ENCODE assay signal across 7 mouse cellular contexts in genomic region chr16:31003592-31004320, GRCm38 (mm10).
DNase-seq lines count a peak whose midpoint lies in the region; ATAC-seq and TF ChIP-seq lines count a peak whose summit lies in the region.
"Not testable (repeated sequence)": the region's sequence is repeated elsewhere in the genome, so short reads cannot be mapped to it uniquely, and the experiment has no call there.

No protein-coding gene starts in this region.

- not testable (repeated sequence) for H3K9ac ChIP-seq in forebrain, embryonic 15.5 days (replicated peaks); limb, embryonic 14.5 days (ENCODE audit: low read depth, low read length, severe bottlenecking)

- TF ChIP-seq POLR2A in limb, embryonic 14.5 days (IDR thresholded peaks at IDR 0.05; ENCODE audit: borderline replicate concordance, extremely low read depth, insufficient read depth, insufficient read length): not testable (repeated sequence)

- not testable (repeated sequence) for H3K27me3 ChIP-seq in forebrain, embryonic 15.5 days; limb, embryonic 14.5 days (ENCODE audit: control insufficient read depth, insufficient read depth, low read length)

- H3K4me1 ChIP-seq in forebrain, embryonic 15.5 days: peaks cover 33% of the 10 kb centered on the region
- H3K4me1 ChIP-seq in limb, embryonic 14.5 days (ENCODE audit: control insufficient read depth, insufficient read depth, low read length): peaks cover 20% of the 10 kb centered on the region

- not testable (repeated sequence) for H3K9me3 ChIP-seq in forebrain, embryonic 15.5 days; limb, embryonic 14.5 days (ENCODE audit: control insufficient read depth, low read length)

- H3K36me3 ChIP-seq in forebrain, embryonic 15.5 days; limb, embryonic 14.5 days (ENCODE audit: control insufficient read depth, insufficient read depth, low read length): not testable (repeated sequence)

- intact Hi-C loops in heart, postnatal 10 days (cut with DNase I): not testable (repeated sequence)

- 11% methylated on average over 10 of the region's 10 CpGs for WGBS in forebrain, embryonic 15.5 days
- WGBS in limb, embryonic 14.5 days: 7% methylated on average over 8 of the region's 10 CpGs

- peak overlapping the region; percentile 34; the same call in 1 of the 2 replicates for H3K27ac ChIP-seq in forebrain, embryonic 15.5 days (replicated peaks)
- 0 out of 2 replicates have a peak overlapping the region, but pooled peaks have one; percentile 34 for H3K27ac ChIP-seq in limb, embryonic 14.5 days (replicated peaks; ENCODE audit: low read depth, low read length)

- 0 out of 2 replicates have a peak, but pooled peaks have one; percentile 23 for ATAC-seq in forebrain, embryonic 15.5 days (replicated peaks)
- peak; percentile 77 for ATAC-seq in limb, embryonic 14.5 days (ENCODE audit: low FRiP score, low read depth)

- H3K4me2 ChIP-seq in forebrain, embryonic 15.5 days (replicated peaks): peak overlapping the region; percentile 25
- peak overlapping the region; percentile 24; the same call in 1 of the 2 replicates for H3K4me2 ChIP-seq in limb, embryonic 14.5 days (replicated peaks; ENCODE audit: low read depth, low read length, severe bottlenecking)

- H3K4me3 ChIP-seq in forebrain, embryonic 15.5 days; limb, embryonic 14.5 days (replicated peaks; ENCODE audit: low read length): not testable (repeated sequence)

- DNase-seq in adrenal gland, postnatal 36 days: peak; percentile 57 to 60
- DNase-seq in heart, postnatal 10 days: peak; percentile 73 to 76
- DNase-seq in kidney, adult 18-20 months: peak; percentile 65
- DNase-seq in limb, embryonic 14.5 days (ENCODE audit: low spot score): peak; percentile 71
- peak; percentile 58 to 61 for DNase-seq in lung, postnatal 4 days
- DNase-seq in retina, postnatal 1 day: peak; percentile 57
